Mouse (Mus musculus) splenic B cell, adult 2 months (primary cell): ENCODE data around the gene Spaca3.

ENCODE experiments used
- DNase-seq: peaks from one replicate; pipeline ENCODE4 v3.0.0-alpha.2; 2011; ENCODE audit warnings: low read depth, low spot score
- H3K27me3 ChIP-seq: 2 replicates; pipeline ENCODE4 v1.6.1; 2012; ENCODE audit warnings: mild to moderate bottlenecking, low read length, moderate library complexity, mixed read lengths; ENCODE audit not compliant: control insufficient read depth, poor library complexity, insufficient read depth, severe bottlenecking
- H3K36me3 ChIP-seq: 2 replicates; pipeline ENCODE4 v1.6.1; 2012; ENCODE audit warnings: mild to moderate bottlenecking, low read length, moderate library complexity, mixed read lengths; ENCODE audit not compliant: control insufficient read depth, poor library complexity, insufficient read depth, severe bottlenecking

Spaca3 gene

GRCm38 (mm10) chr11:80846115-80846514 lies 12.1 kb upstream of the Spaca3 start:
- Histone ChIP-seq H3K27me3 (no peaks in the 10 kb centered on the region), H3K36me3 (no peaks in the 10 kb centered on the region)
- no peak for DNase-seq

DNA sequence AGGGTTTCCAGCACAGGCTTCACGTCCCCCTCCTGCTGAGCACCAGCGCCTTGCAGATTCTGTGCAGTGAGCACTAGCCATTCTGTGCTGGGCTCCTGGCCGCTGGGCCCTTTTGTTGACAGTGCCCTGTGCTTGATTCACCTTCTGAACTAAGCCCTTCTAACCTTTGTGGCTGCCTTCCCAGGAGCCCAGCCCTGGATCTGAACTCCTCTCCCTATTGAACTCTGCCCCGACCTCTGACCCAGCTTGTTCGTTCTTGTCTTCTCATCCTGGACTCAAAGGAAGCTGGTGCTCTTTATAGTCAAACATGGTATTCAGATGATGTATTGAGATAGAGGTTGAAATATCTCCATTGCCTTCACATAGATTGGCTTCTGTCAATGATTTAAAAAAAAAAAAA lies 10.0 kb upstream of the Spaca3 start:
- no peaks in the 10 kb centered on the region for H3K36me3 ChIP-seq
- no peak for DNase-seq
- H3K27me3 ChIP-seq: no peaks in the 10 kb centered on the region

- H3K27me3 ChIP-seq: no peaks in the 10 kb centered on the region
- no peaks in the 10 kb centered on the region for H3K36me3 ChIP-seq
- DNase-seq: peak; percentile 41
Observed at GRCm38 (mm10) chr11:80851859-80852258, 6.3 kb upstream of the Spaca3 start.

GRCm38 (mm10) chr11:80853014-80853413 lies 5.2 kb upstream of the Spaca3 start:
- H3K36me3 ChIP-seq: no peaks in the 10 kb centered on the region
- no peak for DNase-seq
- H3K27me3 ChIP-seq: no peaks in the 10 kb centered on the region

- no peak for DNase-seq
- H3K36me3 ChIP-seq: no peaks in the 10 kb centered on the region
- no peaks in the 10 kb centered on the region for H3K27me3 ChIP-seq
Observed at GRCm38 (mm10) chr11:80854430-80854829, 3.7 kb upstream of the Spaca3 start.

DNA sequence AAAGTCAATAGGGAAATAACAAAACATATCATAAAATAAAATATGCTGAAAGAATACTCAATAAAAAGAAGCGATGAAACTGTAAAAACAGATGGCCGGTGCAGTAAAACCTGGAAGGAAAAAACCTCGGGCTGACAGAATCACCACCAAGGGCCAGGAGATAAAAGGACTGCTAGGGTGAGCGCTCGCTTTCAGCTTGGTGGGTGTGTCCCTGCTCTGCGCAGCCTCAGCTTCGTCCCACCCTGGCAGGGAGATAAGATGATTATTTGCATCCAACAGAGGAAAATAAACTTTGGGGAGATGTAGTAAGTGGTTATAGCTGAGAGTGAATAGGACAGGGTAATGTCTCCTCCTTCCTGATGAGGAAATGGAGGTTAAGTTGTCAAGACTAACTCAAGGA lies 3.3 kb upstream of the Spaca3 start:
- H3K27me3 ChIP-seq: no peaks in the 10 kb centered on the region
- no peaks in the 10 kb centered on the region for H3K36me3 ChIP-seq
- no peak for DNase-seq

DNA sequence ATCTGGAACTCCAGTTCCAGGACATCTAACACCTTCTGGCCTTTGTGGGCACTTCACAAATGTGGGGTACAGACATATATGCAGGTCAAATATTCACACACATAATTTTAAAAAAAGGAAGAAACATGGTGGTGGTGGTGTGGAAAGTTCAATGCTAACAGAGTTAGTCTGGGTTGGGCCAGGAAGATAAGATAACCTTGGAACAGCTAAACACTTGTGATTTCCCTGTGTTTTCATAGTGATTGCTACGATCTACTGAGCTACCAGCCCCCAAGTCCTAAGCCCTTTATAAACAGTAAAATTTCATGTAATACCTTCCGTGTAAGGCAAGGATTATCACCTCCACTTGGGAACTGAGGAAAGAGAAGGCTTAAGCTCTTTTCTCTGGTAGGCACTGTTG lies 1.3 kb upstream of the Spaca3 start:
- Histone ChIP-seq H3K27me3 (no peaks in the 10 kb centered on the region), H3K36me3 (no peaks in the 10 kb centered on the region)
- no peak for DNase-seq

DNA sequence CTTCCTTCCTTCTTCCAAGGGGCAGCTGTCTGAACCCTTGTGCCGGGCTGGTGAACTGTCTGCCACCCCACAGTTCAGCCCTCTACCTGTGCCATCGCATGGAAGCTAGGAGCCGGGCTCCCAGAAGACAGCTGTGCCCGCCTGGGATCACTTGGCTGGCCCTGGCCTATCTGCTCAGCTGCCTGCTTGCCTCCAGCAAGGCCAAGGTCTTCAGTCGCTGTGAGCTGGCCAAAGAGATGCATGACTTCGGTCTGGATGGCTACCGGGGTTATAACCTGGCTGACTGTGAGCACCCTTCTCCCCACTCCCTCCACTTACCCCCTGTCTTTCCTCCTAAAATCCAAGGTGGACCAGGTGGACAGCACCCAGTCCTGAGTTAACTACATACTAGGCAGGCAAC lies 4.8 kb downstream of the Spaca3 start:
- H3K36me3 ChIP-seq: no peaks in the 10 kb centered on the region
- no peak for DNase-seq
- H3K27me3 ChIP-seq: no peaks in the 10 kb centered on the region

DNA sequence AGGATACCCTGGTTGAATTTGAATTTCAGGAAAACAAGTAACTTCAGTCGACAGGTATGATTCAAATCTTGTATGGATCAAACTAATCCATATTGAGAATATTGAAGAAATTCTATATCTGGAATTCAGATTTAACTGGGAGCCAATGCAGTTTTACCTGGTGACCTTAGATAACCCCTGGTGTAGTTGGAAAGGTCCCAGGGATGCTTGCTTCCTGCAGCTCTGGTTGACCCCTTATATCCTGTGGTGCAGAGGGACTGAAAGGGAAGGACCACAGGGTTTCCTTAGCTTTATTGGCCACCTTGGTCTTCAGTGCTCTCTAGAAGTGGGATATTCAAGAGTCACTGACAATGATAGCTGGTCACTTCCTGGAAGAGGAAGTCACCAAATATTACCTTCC lies 9.9 kb downstream of the Spaca3 start:
- DNase-seq: no peak
- Histone ChIP-seq H3K36me3 (no peaks in the 10 kb centered on the region), H3K27me3 (no peaks in the 10 kb centered on the region)

GRCm38 (mm10) chr11:80872509-80873474 lies 14.6 kb downstream of the Spaca3 start:
- peak; percentile 65 for DNase-seq
- no peaks in the 10 kb centered on the region for H3K27me3 ChIP-seq
- no peaks in the 10 kb centered on the region for H3K36me3 ChIP-seq

GRCm38 (mm10) chr11:80877131-80877651 lies 19.0 kb downstream of the Spaca3 start:
- H3K27me3 ChIP-seq: no peaks in the 10 kb centered on the region
- no peaks in the 10 kb centered on the region for H3K36me3 ChIP-seq
- DNase-seq: no peak

GRCm38 (mm10) chr11:80878026-80878425 lies 19.9 kb downstream of the Spaca3 start:
- Histone ChIP-seq H3K36me3 (no peaks in the 10 kb centered on the region), H3K27me3 (no peaks in the 10 kb centered on the region)
- no peak for DNase-seq

- H3K36me3 ChIP-seq: no peaks in the 10 kb centered on the region
- H3K27me3 ChIP-seq: no peaks in the 10 kb centered on the region
- no peak for DNase-seq
Observed at GRCm38 (mm10) chr11:80882229-80882810, 24.2 kb downstream of the Spaca3 start.

GRCm38 (mm10) chr11:80884521-80885231 lies 26.5 kb downstream of the Spaca3 start:
- Histone ChIP-seq H3K36me3 (no peaks in the 10 kb centered on the region), H3K27me3 (no peaks in the 10 kb centered on the region)
- no peak for DNase-seq

GRCm38 (mm10) chr11:80886365-80886764 lies 28.2 kb downstream of the Spaca3 start:
- DNase-seq: no peak
- H3K36me3 ChIP-seq: no peaks in the 10 kb centered on the region
- no peaks in the 10 kb centered on the region for H3K27me3 ChIP-seq
